Mouse (Mus musculus) embryo, embryonic 9.5 days (tissue): ENCODE data around the gene 1700016H13Rik.

Experiments
- DNase-seq: peaks from one replicate; pipeline ENCODE4 v3.0.0-alpha.2; 2017; ENCODE audit errors: extremely low spot score

The 1700016H13Rik gene

DNA sequence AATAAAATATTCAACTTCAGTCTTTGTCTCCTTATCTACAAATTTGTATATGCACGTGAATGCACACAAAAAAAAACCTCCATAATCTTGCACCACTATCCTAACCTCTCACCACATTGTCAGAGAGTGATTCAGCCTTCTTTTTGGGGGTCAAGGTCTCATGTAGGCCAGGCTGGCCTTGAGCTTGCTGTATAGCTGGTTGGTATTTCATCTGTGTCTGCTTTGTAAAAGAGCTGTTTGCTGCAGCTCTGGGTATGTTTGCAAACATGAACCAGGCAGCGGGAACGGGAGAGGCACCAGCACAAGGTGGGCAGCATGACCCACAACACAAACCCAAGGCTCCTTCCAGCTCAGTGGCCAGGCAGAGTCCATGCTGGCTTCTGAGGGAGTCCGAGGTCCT, 17.8 kb upstream of the 1700016H13Rik start:
- DNase-seq, result no peak

GRCm38 (mm10) chr5:103671858-103672257, 16.0 kb upstream of the 1700016H13Rik start:
- DNase-seq, result no peak

DNA sequence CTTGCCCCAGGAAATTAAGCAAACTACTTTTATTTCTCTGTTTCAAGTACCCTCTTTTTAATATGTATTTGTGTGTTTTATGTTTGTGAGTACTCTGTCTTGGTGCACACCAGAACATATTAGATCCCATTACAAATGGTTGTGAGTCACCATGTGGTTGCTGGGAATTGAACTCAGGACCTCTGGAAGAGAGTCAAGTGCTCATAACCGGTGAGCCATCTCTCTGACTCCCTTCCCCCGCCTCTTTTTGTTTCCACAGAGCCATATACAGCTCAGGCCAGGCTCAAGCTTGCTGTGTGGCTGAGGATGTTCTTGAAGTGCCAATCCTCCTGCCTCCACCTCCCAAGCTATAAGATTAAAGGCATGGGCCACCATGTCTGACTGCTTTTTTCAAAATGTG, 10.1 kb upstream of the 1700016H13Rik start:
- no peak for DNase-seq

DNA sequence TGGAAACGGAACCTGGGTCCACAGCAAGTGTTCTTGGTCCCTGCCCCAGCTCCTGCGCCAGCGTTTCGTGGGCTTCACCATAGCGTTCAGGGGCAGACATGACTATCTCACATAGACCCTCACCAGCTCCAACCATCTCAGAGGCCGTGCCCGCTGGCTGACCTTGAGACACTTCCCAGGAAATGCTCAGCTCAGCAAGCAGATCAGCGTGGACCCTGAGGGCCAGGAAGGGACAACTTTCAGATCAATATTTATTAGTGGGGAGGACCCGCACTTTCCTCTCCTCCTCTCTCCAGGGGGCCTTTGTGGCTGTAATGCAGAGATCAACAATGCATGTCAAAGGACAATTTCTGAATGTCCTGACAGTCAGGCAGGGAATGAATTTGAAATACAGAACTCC, 9.1 kb upstream of the 1700016H13Rik start:
- DNase-seq, result no peak

DNA sequence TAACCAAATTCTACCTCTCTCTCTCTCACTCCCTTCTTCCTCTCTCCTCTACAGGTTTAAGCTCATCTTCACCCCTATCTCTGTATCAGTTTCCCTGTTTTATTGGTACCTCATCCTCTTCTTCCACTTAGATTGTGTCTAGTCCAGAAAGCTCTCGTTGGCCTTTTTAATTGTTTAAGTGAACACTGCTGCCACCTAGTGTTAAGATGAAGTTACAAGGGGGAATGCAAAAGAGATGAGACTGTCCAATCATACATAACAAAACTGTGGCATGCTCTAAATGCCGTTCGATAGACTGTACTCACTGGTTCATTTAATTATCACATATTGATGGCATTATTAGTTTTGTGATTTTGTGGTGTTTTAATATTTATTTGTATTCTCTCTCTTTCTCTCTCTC, 3.8 kb upstream of the 1700016H13Rik start:
- DNase-seq, result peak; percentile 46

GRCm38 (mm10) chr5:103658921-103659320, 3.1 kb upstream of the 1700016H13Rik start:
- DNase-seq, result peak; percentile 12

- no peak for DNase-seq
These were observed 1.0 kb downstream of the 1700016H13Rik start for GRCm38 (mm10) chr5:103654780-103655179.

GRCm38 (mm10) chr5:103654225-103654624, 1.6 kb downstream of the 1700016H13Rik start:
- peak; percentile 56 for DNase-seq

- DNase-seq, result no peak
These were observed 8.5 kb downstream of the 1700016H13Rik start for GRCm38 (mm10) chr5:103647320-103647719.

GRCm38 (mm10) chr5:103644167-103644566, 11.6 kb downstream of the 1700016H13Rik start:
- DNase-seq, result no peak

GRCm38 (mm10) chr5:103637162-103637561, 18.6 kb downstream of the 1700016H13Rik start:
- DNase-seq, result no peak

DNA sequence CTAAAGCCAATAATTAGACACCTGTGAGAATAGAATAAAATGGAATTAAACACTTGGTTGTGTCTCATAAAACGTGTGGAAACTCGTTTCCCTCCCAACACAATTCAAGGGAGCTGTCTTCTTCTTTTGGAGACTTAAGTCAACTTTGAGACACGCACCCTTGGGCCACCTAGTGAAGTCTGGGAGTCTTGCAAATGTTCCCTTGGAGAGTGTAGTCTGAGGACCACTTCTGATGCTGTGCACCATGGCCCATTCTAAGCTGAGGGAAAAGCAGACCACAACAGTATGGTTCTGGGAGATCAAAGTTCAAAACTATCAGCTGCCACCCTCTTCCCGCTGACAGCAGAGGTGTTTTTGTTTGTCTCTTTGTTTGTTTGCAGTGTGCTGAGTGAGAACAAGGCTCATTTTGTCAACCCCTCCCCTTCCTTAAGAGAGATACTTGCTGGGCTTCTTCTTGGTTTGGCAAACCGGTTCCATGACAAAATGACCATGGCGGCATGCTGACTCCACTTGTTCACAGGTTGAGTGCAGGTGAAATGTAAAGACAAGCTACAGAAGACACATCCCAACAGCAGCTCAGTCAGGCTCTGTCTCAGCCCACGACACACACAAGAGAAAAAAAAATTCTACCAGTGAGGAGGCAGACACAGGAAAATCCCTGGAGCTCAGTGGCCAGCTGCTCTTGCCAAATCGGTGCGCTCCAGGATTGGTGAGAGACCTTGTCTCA, 25.8 kb downstream of the 1700016H13Rik start:
- DNase-seq, result no peak

DNA sequence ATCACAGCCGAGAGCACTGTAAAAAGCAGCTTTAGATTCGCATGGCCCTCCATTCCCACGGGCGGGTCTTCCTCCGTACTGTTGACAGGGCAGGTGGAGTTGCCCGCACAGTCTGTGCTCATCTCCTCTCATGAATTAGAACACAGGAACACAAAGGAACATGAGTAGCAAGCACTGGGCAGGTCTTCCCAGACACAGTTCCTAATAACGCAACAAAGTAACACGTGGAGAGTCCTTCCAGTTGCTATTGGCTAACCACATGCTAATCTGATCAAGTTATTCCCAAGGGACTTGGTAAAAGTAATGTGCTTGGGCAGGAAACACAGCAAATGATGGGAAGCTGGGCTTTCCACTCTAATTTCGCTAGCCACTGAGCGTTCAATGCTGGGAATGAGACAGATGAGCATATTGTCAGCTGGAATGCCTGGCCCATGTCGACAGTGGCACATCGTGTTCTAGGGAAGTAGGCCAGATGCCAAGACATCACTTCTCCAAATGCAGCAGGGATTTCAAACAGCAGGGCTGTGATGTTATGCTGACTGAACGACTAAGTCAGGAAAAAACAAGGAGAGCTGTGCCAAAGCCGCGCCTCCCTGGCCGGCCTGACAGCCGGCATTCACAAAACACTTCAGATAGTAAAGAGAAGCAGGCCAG, 26.6 kb downstream of the 1700016H13Rik start, which contains the start of gene Slc10a6:
Gene Slc10a6 (minus strand): TSS at position 293 of the 654 bp plus-strand sequence.
- DNase-seq, result no peak

DNA sequence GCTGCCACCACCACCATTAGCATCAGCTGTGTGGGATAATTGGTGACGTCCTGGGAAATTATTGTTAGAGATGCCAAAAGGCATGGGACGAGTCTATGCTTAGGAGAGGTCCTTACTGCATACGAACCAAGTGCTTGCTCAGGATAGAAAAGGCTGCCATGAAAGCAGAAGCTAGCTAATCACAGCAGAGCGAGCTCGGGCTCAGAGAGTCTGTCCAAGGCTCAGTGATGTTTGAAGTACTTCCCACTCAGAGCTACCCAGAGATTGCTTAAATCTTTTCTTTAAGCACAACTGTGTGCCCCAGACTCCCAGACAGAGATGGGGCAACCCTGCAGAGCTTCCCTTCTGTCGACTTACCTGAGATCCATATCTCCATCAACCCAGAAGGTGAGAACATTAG, 27.3 kb downstream of the 1700016H13Rik start:
- no peak for DNase-seq

GRCm38 (mm10) chr5:103624831-103625230, 31.0 kb downstream of the 1700016H13Rik start:
- DNase-seq, result no peak

- DNase-seq, result no peak
These were observed 33.5 kb downstream of the 1700016H13Rik start for GRCm38 (mm10) chr5:103622321-103622720.

DNA sequence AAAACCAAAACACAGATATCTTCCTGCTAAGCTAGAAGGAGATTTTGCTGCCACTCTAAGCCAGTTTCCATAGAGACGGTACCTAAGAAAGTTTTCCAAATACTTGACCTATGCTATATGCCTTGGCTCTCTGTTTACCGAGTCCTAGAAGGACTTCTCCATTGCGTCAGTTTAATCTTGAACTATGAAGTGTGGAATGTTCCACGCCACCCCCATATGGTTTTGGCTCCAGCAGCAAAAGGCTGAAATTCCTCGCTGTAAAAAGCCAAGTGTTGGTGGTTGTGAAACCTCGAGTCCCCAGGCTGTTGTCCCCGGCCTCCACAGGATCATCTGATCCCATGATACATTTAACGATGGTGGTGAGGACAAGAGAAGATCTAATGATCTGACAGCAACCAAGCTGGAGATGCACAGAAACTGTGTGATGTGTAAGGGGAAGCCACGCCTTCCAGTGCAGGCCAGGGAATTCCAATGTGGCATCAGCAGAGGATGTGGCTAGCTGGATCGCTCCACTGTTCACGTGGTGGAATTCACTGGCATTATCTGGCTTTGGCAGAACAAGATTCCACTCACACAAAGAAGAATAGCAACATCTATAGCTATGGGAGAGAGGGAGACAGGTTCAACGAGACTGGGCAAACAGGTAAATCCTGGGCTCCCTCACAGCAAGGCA, 35.4 kb downstream of the 1700016H13Rik start:
- DNase-seq, result no peak

- DNase-seq, result no peak
These were observed 38.6 kb downstream of the 1700016H13Rik start for GRCm38 (mm10) chr5:103617191-103617590.

DNA sequence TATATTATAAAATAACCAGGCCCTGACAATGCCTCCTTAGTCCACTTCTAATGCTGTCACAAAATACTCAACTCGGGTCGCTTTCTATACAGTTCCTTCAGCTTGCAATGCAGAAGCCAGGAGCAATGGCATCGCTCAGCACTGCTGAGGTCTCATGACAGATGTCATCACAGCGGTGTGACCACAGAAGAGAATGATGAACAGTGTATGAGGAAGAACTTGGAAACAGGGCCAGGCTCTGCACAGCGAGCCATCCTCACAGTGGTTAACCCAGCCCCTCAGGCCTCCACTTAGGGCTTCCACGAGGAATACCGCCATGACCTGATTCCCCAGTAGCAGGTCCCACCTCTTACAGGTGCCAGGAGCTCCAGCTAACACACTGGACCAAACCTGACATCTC, 41.5 kb downstream of the 1700016H13Rik start:
- DNase-seq, result no peak

DNA sequence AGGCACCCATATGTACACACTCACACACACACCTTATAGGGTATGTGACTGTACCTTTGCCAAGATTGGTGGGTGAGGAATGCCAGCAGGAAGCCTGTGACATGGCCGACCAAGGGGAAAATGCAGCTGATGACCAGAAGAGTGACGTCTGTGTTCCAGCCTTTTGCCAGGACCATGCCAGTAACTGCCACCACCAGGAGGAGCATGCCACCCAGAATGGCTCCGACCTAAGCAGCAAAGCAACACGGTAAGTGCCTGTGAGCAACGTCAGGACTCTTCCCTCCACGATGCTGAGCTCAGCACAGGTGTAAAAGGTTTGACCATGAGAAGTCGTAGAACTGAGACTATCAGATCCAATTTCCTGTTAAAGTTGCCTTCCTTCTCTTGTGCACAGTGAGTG, 43.5 kb downstream of the 1700016H13Rik start:
- DNase-seq, result no peak

- DNase-seq, result no peak
These were observed 44.8 kb downstream of the 1700016H13Rik start for GRCm38 (mm10) chr5:103610856-103611472.

GRCm38 (mm10) chr5:103610148-103610547, 45.7 kb downstream of the 1700016H13Rik start:
- no peak for DNase-seq
